Mouse (Mus musculus) cerebellum, adult 11 months (tissue): ENCODE results near the gene Hist2h2aa1.
"Not testable (repeated sequence)": the region's sequence is repeated elsewhere in the genome, so short reads cannot be mapped to it uniquely, and the experiment has no call there.

ENCODE experiments used
- DNase-seq: peaks from one replicate; pipeline ENCODE4 v3.0.0; 2022

Hist2h2aa1 gene

GRCm38 (mm10) chr3:96255926-96256593 lies 10.8 kb downstream of the Hist2h2aa1 start:
- no peak for DNase-seq

- DNase-seq, result no peak
Observed at GRCm38 (mm10) chr3:96257190-96257589, 11.9 kb downstream of the Hist2h2aa1 start.

GRCm38 (mm10) chr3:96260220-96260619 lies 14.9 kb downstream of the Hist2h2aa1 start:
- no peak for DNase-seq

GRCm38 (mm10) chr3:96261623-96262022 lies 16.3 kb downstream of the Hist2h2aa1 start:
- DNase-seq, result no peak

GRCm38 (mm10) chr3:96262216-96262875 lies 17.0 kb downstream of the Hist2h2aa1 start:
- peak; percentile 85 for DNase-seq

GRCm38 (mm10) chr3:96262979-96263550 lies 17.8 kb downstream of the Hist2h2aa1 start, which contains the start of gene Hist2h4:
Gene Hist2h4 (minus strand): TSS chr3:96263311.
- DNase-seq, result peak; percentile 96

- no peak for DNase-seq
Observed at GRCm38 (mm10) chr3:96263558-96264403, 18.5 kb downstream of the Hist2h2aa1 start.

GRCm38 (mm10) chr3:96264404-96264949 lies 19.2 kb downstream of the Hist2h2aa1 start:
- no peak for DNase-seq

GRCm38 (mm10) chr3:96266132-96266710 lies 20.9 kb downstream of the Hist2h2aa1 start:
- no peak for DNase-seq

GRCm38 (mm10) chr3:96267541-96267940 lies 22.2 kb downstream of the Hist2h2aa1 start:
- no peak for DNase-seq

GRCm38 (mm10) chr3:96268051-96268775 lies 22.9 kb downstream of the Hist2h2aa1 start, which contains the start of gene Hist2h3b:
Gene Hist2h3b (plus strand): TSS chr3:96268654.
- DNase-seq, result peak; percentile 76

GRCm38 (mm10) chr3:96268776-96269378 lies 23.6 kb downstream of the Hist2h2aa1 start:
- not testable (repeated sequence) for DNase-seq

GRCm38 (mm10) chr3:96269511-96270474 lies 24.5 kb downstream of the Hist2h2aa1 start, which contains the start of gene Hist2h2bb:
Gene Hist2h2bb (plus strand): TSS chr3:96269752.
- DNase-seq, result peak; percentile 91

GRCm38 (mm10) chr3:96273591-96274465 lies 28.5 kb downstream of the Hist2h2aa1 start:
- no peak for DNase-seq

GRCm38 (mm10) chr3:96277428-96277799 lies 32.1 kb downstream of the Hist2h2aa1 start:
- DNase-seq, result no peak

GRCm38 (mm10) chr3:96277800-96278624 lies 32.7 kb downstream of the Hist2h2aa1 start:
- peak; percentile 87 for DNase-seq

GRCm38 (mm10) chr3:96280660-96281059 lies 35.4 kb downstream of the Hist2h2aa1 start:
- no peak for DNase-seq

GRCm38 (mm10) chr3:96284457-96284856 lies 39.2 kb downstream of the Hist2h2aa1 start:
- no peak for DNase-seq
